Mouse (Mus musculus) kidney, postnatal 14 days (tissue): ENCODE measurements around the gene Olfr68.
"Not testable (repeated sequence)": the region's sequence is repeated elsewhere in the genome, so short reads cannot be mapped to it uniquely, and the experiment has no call there.

Source experiments
- DNase-seq: peaks from one replicate; pipeline ENCODE4 v3.0.0; 2022; ENCODE audit warnings: mixed read lengths

Gene Olfr68

DNA sequence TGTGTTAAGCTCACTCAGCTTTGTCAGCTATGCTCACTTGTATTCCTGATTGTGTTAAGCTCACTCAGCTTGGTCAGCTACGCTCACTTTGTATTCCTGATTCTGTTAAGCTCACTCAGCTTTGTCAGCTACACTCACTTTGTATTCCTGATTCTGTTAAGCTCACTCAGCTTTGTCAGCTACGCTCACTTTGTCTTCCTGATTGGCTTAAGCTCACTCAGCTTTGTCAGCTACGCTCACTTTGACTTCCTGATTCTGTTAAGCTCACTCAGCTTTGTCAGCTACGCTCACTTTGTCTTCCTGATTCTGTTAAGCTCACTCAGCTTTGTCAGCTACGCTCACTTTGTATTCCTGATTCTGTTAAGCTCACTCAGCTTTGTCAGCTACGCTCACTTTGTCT is 17.3 kb downstream of the Olfr68 start:
- not testable (repeated sequence) for DNase-seq

- no peak for DNase-seq
Observed at GRCm38 (mm10) chr7:103757233-103757632, 22.3 kb downstream of the Olfr68 start, which contains the start of gene Olfr630. Gene Olfr630 (minus strand): TSS chr7:103757333.

GRCm38 (mm10) chr7:103744843-103745242 is 34.7 kb downstream of the Olfr68 start, which contains the start of gene Olfr629:
Gene Olfr629 (minus strand): TSS chr7:103744943.
- DNase-seq = no peak

DNA sequence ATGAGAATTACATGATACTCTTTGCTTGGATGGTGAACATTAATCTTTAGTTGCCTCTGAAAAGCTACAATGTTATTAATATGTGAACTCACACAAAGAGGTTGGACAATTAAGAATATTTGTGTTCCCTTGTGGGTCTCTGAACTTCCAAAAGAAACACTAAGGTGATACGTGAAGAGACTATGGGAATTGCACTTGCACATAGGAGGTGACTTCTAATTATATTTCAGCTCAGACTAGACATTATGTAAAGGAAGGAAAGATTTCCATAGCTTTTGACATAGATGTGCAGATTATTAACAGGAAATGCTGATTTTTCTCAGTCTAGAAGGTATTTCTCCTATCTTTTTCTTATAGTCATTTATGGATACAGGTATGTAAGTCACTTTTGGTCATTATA is 49.4 kb downstream of the Olfr68 start, which contains the start of gene Olfr628:
Gene Olfr628, plus strand, starts transcription at position 301 of the 400 bp plus-strand sequence.
- no peak for DNase-seq
